Mouse (Mus musculus): Measurements from ENCODE around the gene Kcnip1. TPM values are rescaled to one million over a fixed set of nuclear protein-coding genes. Genes with fewer than 3 reads are reported as not detected.

Kcnip1 gene
- total and polyA plus RNA-seq, 3 experiments: 0.04 to 0.17 TPM; not detected in 1

- no peak overlapping the region for H3K4me3 ChIP-seq (replicated peaks in 1 of 3; ENCODE audit: low read depth in 2 of 3, low read length in 2 of 3, poor library complexity in 1 of 3)
- no peak overlapping the region for H3K4me2 ChIP-seq (ENCODE audit: insufficient read depth, low read depth, poor library complexity, severe bottlenecking)
- DNase-seq (ENCODE audit: extremely low read depth): no peak
- no peaks in the 10 kb centered on the region for H3K79me2 ChIP-seq (replicated peaks; ENCODE audit: control insufficient read depth, extremely low read depth, insufficient read depth, poor library complexity, severe bottlenecking)
- TF ChIP-seq SIN3A (IDR thresholded peaks at IDR 0.05; ENCODE audit: low read length) (no peak), GABPA (IDR thresholded peaks at IDR 0.05; ENCODE audit: insufficient replicate concordance, low read depth, low read length) (no peak), MAX (IDR thresholded peaks at IDR 0.05; ENCODE audit: low read length) (no peak), ZNF384 (IDR thresholded peaks at IDR 0.05; ENCODE audit: low read depth, low read length) (no peak), TCF12 (IDR thresholded peaks at IDR 0.05; ENCODE audit: low read depth, low read length) (no peak), MAFK (IDR thresholded peaks at IDR 0.05; ENCODE audit: insufficient replicate concordance, low read length) (no peak), BHLHE40 (IDR thresholded peaks at IDR 0.05; ENCODE audit: low read depth, low read length) (no peak), ZC3H11A (IDR thresholded peaks at IDR 0.05; ENCODE audit: low read depth, low read length) (no peak), PAX5 (IDR thresholded peaks at IDR 0.05; ENCODE audit: low read length) (no peak), USF1 (IDR thresholded peaks at IDR 0.05; ENCODE audit: low read depth, low read length) (no peak), MEF2A (IDR thresholded peaks at IDR 0.05; ENCODE audit: borderline replicate concordance, low read depth, low read length) (no peak)
- H3K4me1 ChIP-seq (ENCODE audit: control insufficient read depth in 1 of 2, insufficient read depth in 2 of 2): no peaks in the 10 kb centered on the region
- H3K9ac ChIP-seq (ENCODE audit: insufficient read depth, low read depth): no peak overlapping the region
- H3K27me3 ChIP-seq (replicated peaks): peaks cover 77% of the 10 kb centered on the region
- dilution Hi-C loops (cut with MboI; ENCODE audit: extremely low pct_ligation_motif_present, extremely low pct_unique_long_range_greater_than_20kb, low sequenced_read_pairs) (no loop called here), in situ Hi-C loops (cut with MboI; ENCODE audit: low pct_ligation_motif_present, low pct_unique_long_range_greater_than_20kb, low sequenced_read_pairs) (no loop called here)
- H3K36me3 ChIP-seq (replicated peaks in 1 of 2; ENCODE audit: control insufficient read depth in 1 of 2, insufficient read depth in 1 of 2, low read length in 1 of 2): no peaks in the 10 kb centered on the region
- H3K27ac ChIP-seq (ENCODE audit: insufficient read depth, low read depth): no peak overlapping the region
- peaks cover 7% of the 10 kb centered on the region for H3K9me3 ChIP-seq (replicated peaks; ENCODE audit: low read length)
These were observed 128.7 kb downstream of the Kcnip1 start for GRCm38 (mm10) chr11:33864245-33864644.

GRCm38 (mm10) chr11:33861823-33862222 is 131.1 kb downstream of the Kcnip1 start:
- H3K4me1 ChIP-seq (ENCODE audit: control insufficient read depth in 1 of 2, insufficient read depth in 2 of 2): no peaks in the 10 kb centered on the region
- no peak overlapping the region for H3K9ac ChIP-seq (ENCODE audit: insufficient read depth, low read depth)
- in situ Hi-C loops (cut with MboI; ENCODE audit: low pct_ligation_motif_present, low pct_unique_long_range_greater_than_20kb, low sequenced_read_pairs): no loop called here
- DNase-seq (ENCODE audit: extremely low read depth): no peak
- peaks cover 79% of the 10 kb centered on the region for H3K27me3 ChIP-seq (replicated peaks)
- H3K9me3 ChIP-seq (replicated peaks; ENCODE audit: low read length): peaks cover 7% of the 10 kb centered on the region
- dilution Hi-C loops (cut with MboI; ENCODE audit: extremely low pct_ligation_motif_present, extremely low pct_unique_long_range_greater_than_20kb, low sequenced_read_pairs): no loop called here
- H3K4me3 ChIP-seq (replicated peaks in 1 of 3; ENCODE audit: low read depth in 2 of 3, low read length in 2 of 3, poor library complexity in 1 of 3): no peak overlapping the region
- H3K4me2 ChIP-seq (ENCODE audit: insufficient read depth, low read depth, poor library complexity, severe bottlenecking): no peak overlapping the region
- H3K36me3 ChIP-seq (replicated peaks in 1 of 2; ENCODE audit: control insufficient read depth in 1 of 2, insufficient read depth in 1 of 2, low read length in 1 of 2): no peaks in the 10 kb centered on the region
- H3K79me2 ChIP-seq (replicated peaks; ENCODE audit: control insufficient read depth, extremely low read depth, insufficient read depth, poor library complexity, severe bottlenecking): no peaks in the 10 kb centered on the region
- TF ChIP-seq POLR2AphosphoS2 (IDR thresholded peaks at IDR 0.05; ENCODE audit: low read depth, low read length) (no peak), UBTF (IDR thresholded peaks at IDR 0.05; ENCODE audit: low read depth, low read length) (no peak), ZKSCAN1 (IDR thresholded peaks at IDR 0.05; ENCODE audit: borderline replicate concordance, low read depth, low read length) (no peak), NELFE (IDR thresholded peaks at IDR 0.05; ENCODE audit: low read depth, low read length) (no peak), MAX (IDR thresholded peaks at IDR 0.05; ENCODE audit: low read length) (no peak), HCFC1 (IDR thresholded peaks at IDR 0.05; ENCODE audit: low read depth, low read length) (no peak)
- H3K27ac ChIP-seq (ENCODE audit: insufficient read depth, low read depth): no peak overlapping the region
